Mouse (Mus musculus): Measurements from ENCODE around the gene Frmpd1. TPM values are rescaled to one million over a fixed set of nuclear protein-coding genes. Genes with fewer than 3 reads are reported as not detected.

Frmpd1 gene
- polyA plus RNA-seq, 1 experiment from 2014 or later = 0.87 TPM

DNA sequence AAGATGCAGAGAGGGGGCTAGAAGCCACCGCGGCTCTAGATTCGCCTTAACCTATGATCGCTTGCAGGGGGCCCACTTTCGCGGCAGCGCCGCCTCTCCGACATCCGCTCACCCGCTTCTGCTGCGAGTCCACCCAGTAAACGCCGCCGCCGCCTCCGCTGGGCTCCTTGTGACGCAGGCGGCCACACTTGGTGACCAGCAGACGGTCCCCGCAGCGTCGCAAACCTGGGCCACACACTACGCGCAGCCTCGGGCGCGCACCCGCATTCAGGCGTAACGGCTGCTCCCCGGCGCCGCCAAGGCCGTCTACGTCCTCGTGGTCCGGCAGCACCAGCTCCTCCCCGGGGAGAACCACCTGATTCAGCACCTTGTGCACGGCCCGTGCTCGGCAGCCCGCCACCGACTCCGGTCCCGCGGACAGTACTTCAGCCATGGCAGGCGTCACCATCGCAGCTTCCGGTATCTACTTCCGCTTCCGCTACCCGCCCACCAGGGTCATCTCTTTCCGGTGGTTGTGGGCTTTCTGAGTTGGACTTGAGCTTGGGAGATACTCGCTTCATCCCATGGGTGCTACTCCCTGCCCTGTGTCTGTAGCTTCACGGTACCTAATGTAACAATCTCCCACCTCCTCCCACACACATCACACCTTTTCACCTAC lies 135.6 kb downstream of the Frmpd1 start:
- DNase-seq (ENCODE audit: low spot score) (peak; percentile 92), ATAC-seq (replicated peaks; ENCODE audit: low FRiP score, low TSS enrichment, low read depth) (peak; percentile 92)
- Histone ChIP-seq H3K4me2 (ENCODE audit: low read length) (peak overlapping the region; percentile 64), H3K4me1 (replicated peaks; ENCODE audit: control insufficient read depth, insufficient read depth, low read length) (peaks cover 9% of the 10 kb centered on the region), H3K4me3 (ENCODE audit: low read depth, low read length) (peak overlapping the region; percentile 87), H3K27ac (ENCODE audit: low read depth) (peak overlapping the region; percentile 87), H3K9me3 (ENCODE audit: control insufficient read depth, low read length) (no peaks in the 10 kb centered on the region), H3K36me3 (ENCODE audit: control insufficient read depth, insufficient read depth, low read length) (peaks cover 30% of the 10 kb centered on the region), H3K27me3 (replicated peaks; ENCODE audit: control insufficient read depth, insufficient read depth, low read length) (0 out of 2 replicates have a peak, but pooled peaks cover under 1% of the 10 kb centered on the region), H3K9ac (ENCODE audit: low read length) (peak overlapping the region; percentile 86)
- WGBS = under 1% methylated on average over 56 of the region's 56 CpGs

DNA sequence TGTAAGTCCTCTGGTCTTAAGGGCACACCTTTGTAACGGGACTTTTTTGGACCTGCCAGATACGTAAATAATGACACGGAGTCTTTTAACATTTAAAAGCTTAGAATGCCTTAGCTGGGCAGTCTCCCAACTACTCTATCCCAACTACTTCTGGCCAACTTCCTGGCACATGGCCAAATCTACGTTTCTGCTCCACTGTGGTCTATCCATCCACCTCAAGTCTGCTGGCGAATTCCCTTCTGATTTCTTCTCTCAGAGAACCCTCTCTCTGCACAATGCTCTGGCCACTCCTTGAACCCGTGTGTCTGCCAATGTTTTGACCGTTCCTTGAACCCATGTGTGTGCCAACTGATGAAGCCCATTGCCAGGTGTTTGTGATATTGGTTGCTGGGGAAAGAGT lies 146.5 kb downstream of the Frmpd1 start:
- Histone ChIP-seq H3K4me1 (replicated peaks; ENCODE audit: control insufficient read depth, insufficient read depth, low read length) (no peaks in the 10 kb centered on the region), H3K36me3 (ENCODE audit: control insufficient read depth, insufficient read depth, low read length) (no peaks in the 10 kb centered on the region), H3K4me3 (ENCODE audit: low read depth, low read length) (no peak overlapping the region), H3K9me3 (ENCODE audit: control insufficient read depth, low read length) (no peaks in the 10 kb centered on the region), H3K9ac (ENCODE audit: low read length) (no peak overlapping the region), H3K27me3 (replicated peaks; ENCODE audit: control insufficient read depth, insufficient read depth, low read length) (no peaks in the 10 kb centered on the region), H3K4me2 (ENCODE audit: low read length) (no peak overlapping the region), H3K27ac (ENCODE audit: low read depth) (no peak overlapping the region)
- WGBS = 75% methylated on average over 7 of the region's 7 CpGs
- ATAC-seq (replicated peaks; ENCODE audit: low FRiP score, low TSS enrichment, low read depth) (no peak), DNase-seq (ENCODE audit: low spot score) (no peak)

DNA sequence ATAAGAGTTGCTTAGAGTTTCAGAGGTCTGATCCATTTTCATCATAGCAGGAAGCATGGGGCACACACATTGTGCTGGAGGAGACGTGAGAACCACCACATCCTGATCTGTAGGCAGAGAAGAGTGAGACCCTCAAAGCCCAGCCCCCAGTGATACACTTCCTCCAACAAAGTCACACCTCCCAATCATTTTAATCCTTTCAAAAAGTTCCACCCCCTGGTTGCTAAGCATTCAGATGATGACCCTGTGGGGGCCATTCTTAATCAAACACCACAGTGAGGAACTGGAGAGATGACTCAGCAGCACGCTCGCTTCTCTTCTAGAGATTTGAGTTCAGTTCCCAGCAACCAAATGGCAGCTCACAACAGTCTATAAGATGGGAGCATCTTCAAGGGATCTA lies 147.8 kb downstream of the Frmpd1 start:
- Histone ChIP-seq H3K4me2 (ENCODE audit: low read length) (no peak overlapping the region), H3K36me3 (ENCODE audit: control insufficient read depth, insufficient read depth, low read length) (no peaks in the 10 kb centered on the region), H3K9me3 (ENCODE audit: control insufficient read depth, low read length) (no peaks in the 10 kb centered on the region), H3K4me3 (ENCODE audit: low read depth, low read length) (no peak overlapping the region), H3K9ac (ENCODE audit: low read length) (no peak overlapping the region), H3K27me3 (replicated peaks; ENCODE audit: control insufficient read depth, insufficient read depth, low read length) (no peaks in the 10 kb centered on the region), H3K4me1 (replicated peaks; ENCODE audit: control insufficient read depth, insufficient read depth, low read length) (no peaks in the 10 kb centered on the region), H3K27ac (ENCODE audit: low read depth) (no peak overlapping the region)
- ATAC-seq (replicated peaks; ENCODE audit: low FRiP score, low TSS enrichment, low read depth) (no peak), DNase-seq (ENCODE audit: low spot score) (no peak)
- 56% methylated on average over 3 of the region's 3 CpGs for WGBS

Other genes with a start within 250 kb of the Frmpd1 start
- gene Grhpr, start 203.5 kb upstream of the Frmpd1 start, polyA plus RNA-seq (2014; fragmentation: Nextera tagmentation; extraction: Ambion mirVana) = 64.3 and 70.6 TPM in 2 replicates
- 21.4 and 23.7 TPM in 2 replicates for gene Zbtb5, start 172.5 kb upstream of the Frmpd1 start, polyA plus RNA-seq (2014; fragmentation: Nextera tagmentation; extraction: Ambion mirVana)
- 41.8 and 44.8 TPM in 2 replicates for gene Polr1e, start 166.3 kb upstream of the Frmpd1 start, polyA plus RNA-seq (2014; fragmentation: Nextera tagmentation; extraction: Ambion mirVana)
- 9.4 and 9.7 TPM in 2 replicates for gene Fbxo10, start 100.3 kb upstream of the Frmpd1 start, polyA plus RNA-seq (2014; fragmentation: Nextera tagmentation; extraction: Ambion mirVana)
- 346 and 405 TPM in 2 replicates for gene Tomm5, start 76.8 kb upstream of the Frmpd1 start, polyA plus RNA-seq (2014; fragmentation: Nextera tagmentation; extraction: Ambion mirVana)
- 18.8 and 19.8 TPM in 2 replicates for gene Trmt10b, start 112.3 kb downstream of the Frmpd1 start, polyA plus RNA-seq (2014; fragmentation: Nextera tagmentation; extraction: Ambion mirVana)
- gene Dcaf10, start 157.2 kb downstream of the Frmpd1 start, polyA plus RNA-seq (2014; fragmentation: Nextera tagmentation; extraction: Ambion mirVana) = 14.2 and 15.8 TPM in 2 replicates
- gene Exosc3, start 157.9 kb downstream of the Frmpd1 start, polyA plus RNA-seq (2014; fragmentation: Nextera tagmentation; extraction: Ambion mirVana) = 85.2 and 87.9 TPM in 2 replicates
- 46.7 and 67.0 TPM in 2 replicates for gene Slc25a51, start 223.9 kb downstream of the Frmpd1 start, polyA plus RNA-seq (2014; fragmentation: Nextera tagmentation; extraction: Ambion mirVana)

Data from intestine, embryonic 14.5 days (tissue).